Mouse (Mus musculus) neural tube, embryonic 15.5 days (tissue): Measurements from ENCODE around the gene Rptor. TPM values are rescaled to one million over a fixed set of nuclear protein-coding genes. Genes with fewer than 3 reads are reported as not detected.

Experiments
- ATAC-seq: fragments of 200-750 bp; cut with Nextera tagmentation; 2 replicates; pipeline ENCODE4 v1.8.0; 2017; ENCODE audit warnings: mild to moderate bottlenecking, moderate TSS enrichment, moderate library complexity; ENCODE audit not compliant: low FRiP score
- H3K27ac ChIP-seq: fragments of 300-500 bp; sonication (generic); replicated peaks from 2 replicates; pipeline ENCODE4 v1.5.1; 2015; ENCODE audit warnings: mild to moderate bottlenecking, inconsistent platforms
- H3K27me3 ChIP-seq: fragments of 300-500 bp; sonication (generic); replicated peaks from 2 replicates; pipeline ENCODE4 v1.6.1; 2015; ENCODE audit warnings: inconsistent platforms
- H3K36me3 ChIP-seq: fragments of 300-500 bp; sonication (generic); 2 replicates; pipeline ENCODE4 v1.6.1; 2015; ENCODE audit warnings: inconsistent platforms
- H3K4me1 ChIP-seq: fragments of 300-500 bp; sonication (generic); 2 replicates; pipeline ENCODE4 v1.6.1; 2015; ENCODE audit warnings: inconsistent platforms
- H3K4me2 ChIP-seq: fragments of 300-500 bp; sonication (generic); 2 replicates; pipeline ENCODE4 v1.6.1; 2015; ENCODE audit warnings: inconsistent platforms, mild to moderate bottlenecking, moderate library complexity
- H3K4me3 ChIP-seq: fragments of 300-500 bp; sonication (generic); replicated peaks from 2 replicates; pipeline ENCODE4 v1.5.1; 2015; ENCODE audit warnings: mild to moderate bottlenecking, inconsistent platforms
- H3K9ac ChIP-seq: fragments of 300-500 bp; sonication (generic); replicated peaks from 2 replicates; pipeline ENCODE4 v1.6.1; 2015; ENCODE audit warnings: mild to moderate bottlenecking, inconsistent platforms
- H3K9me3 ChIP-seq: fragments of 300-500 bp; sonication (generic); replicated peaks from 2 replicates; pipeline ENCODE4 v1.6.1; 2016; ENCODE audit warnings: inconsistent platforms
- WGBS: fragments of 180-500 bp; shearing (Covaris S2); methylation state at CpG from one replicate; pipeline ENCODE4 v1.1.7; 2015; ENCODE audit warnings: mixed read lengths; 5-methylcytosine and 5-hydroxymethylcytosine counted together
- polyA plus RNA-seq: library from polyadenylated mRNA; unstranded; fragments of >200 nt; fragmentation: Nextera tagmentation; extraction: Ambion mirVana; gene quantifications from 2 replicates; pipeline ENCODE4 v1.2.1, GENCODE M21; 2015

Gene Rptor
- polyA plus RNA-seq, 1 experiment from 2014 or later: 11.7 TPM

DNA sequence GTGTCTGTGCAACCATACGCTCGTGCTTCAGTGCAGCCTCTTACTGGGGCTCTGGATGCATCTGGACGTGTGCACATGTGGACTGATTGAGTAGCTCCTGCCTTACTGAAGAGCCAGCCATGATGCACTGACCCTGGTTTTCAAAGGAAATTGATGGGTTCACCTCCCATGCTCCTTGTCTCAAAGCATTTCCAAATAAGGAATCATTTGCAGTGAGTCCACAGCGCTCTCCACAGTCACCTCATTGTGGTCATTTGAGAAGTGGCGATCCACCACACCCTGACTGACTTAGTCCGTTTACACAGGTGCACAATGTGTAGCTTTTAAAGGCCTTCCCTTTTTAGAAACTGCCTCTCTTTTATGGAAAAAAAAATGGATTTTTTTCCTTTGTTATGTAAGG is 190.7 kb downstream of the Rptor start:
- Histone ChIP-seq H3K27ac (no peak overlapping the region), H3K9me3 (no peaks in the 10 kb centered on the region), H3K4me2 (no peak overlapping the region), H3K27me3 (no peaks in the 10 kb centered on the region), H3K4me3 (no peak overlapping the region), H3K36me3 (no peaks in the 10 kb centered on the region), H3K4me1 (peaks cover 50% of the 10 kb centered on the region), H3K9ac (no peak overlapping the region)
- 49% methylated on average over 6 of the region's 6 CpGs for WGBS
- no peak for ATAC-seq

DNA sequence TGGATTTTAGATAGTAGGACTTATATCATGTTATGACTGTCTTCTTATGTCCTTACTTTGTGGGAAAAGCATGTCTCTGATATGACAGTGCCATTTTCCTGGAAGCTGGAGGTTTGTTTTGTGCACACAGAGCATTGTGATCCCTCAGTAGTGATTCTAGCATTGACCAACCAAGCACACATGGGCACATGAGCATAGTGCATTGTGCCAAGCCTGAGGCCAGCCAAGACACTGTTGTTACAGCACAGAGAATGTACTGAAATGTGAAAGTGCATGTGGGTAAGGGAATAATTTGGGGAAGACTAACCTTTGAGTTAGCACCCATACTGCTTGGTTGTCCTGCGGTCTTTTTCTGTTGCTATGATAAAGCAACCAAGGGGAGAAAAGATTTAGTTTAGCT is 191.3 kb downstream of the Rptor start:
- Histone ChIP-seq H3K27ac (0 out of 2 replicates have a peak overlapping the region, but pooled peaks have one; percentile 15), H3K27me3 (no peaks in the 10 kb centered on the region), H3K9ac (no peak overlapping the region), H3K4me2 (no peak overlapping the region), H3K36me3 (no peaks in the 10 kb centered on the region), H3K4me3 (no peak overlapping the region), H3K4me1 (peaks cover 47% of the 10 kb centered on the region), H3K9me3 (no peaks in the 10 kb centered on the region)
- no peak for ATAC-seq
- 86% methylated on average over 1 of the region's 1 CpGs for WGBS

GRCm38 (mm10) chr11:119794671-119795070 is 192.0 kb downstream of the Rptor start:
- Histone ChIP-seq H3K9ac (no peak overlapping the region), H3K4me2 (no peak overlapping the region), H3K27me3 (no peaks in the 10 kb centered on the region), H3K4me1 (peaks cover 45% of the 10 kb centered on the region), H3K4me3 (no peak overlapping the region), H3K36me3 (no peaks in the 10 kb centered on the region), H3K9me3 (no peaks in the 10 kb centered on the region), H3K27ac (no peak overlapping the region)
- no peak for ATAC-seq
- WGBS: 39% methylated on average over 6 of the region's 6 CpGs

- ATAC-seq: no peak
- Histone ChIP-seq H3K4me2 (no peak overlapping the region), H3K9ac (no peak overlapping the region), H3K27me3 (no peaks in the 10 kb centered on the region), H3K36me3 (no peaks in the 10 kb centered on the region), H3K9me3 (no peaks in the 10 kb centered on the region), H3K4me1 (peaks cover 34% of the 10 kb centered on the region), H3K27ac (no peak overlapping the region), H3K4me3 (no peak overlapping the region)
- WGBS: 51% methylated on average over 7 of the region's 7 CpGs
Measured at GRCm38 (mm10) chr11:119796406-119796805, 193.7 kb downstream of the Rptor start.

- no peak overlapping the region for H3K27ac ChIP-seq
- peaks cover 34% of the 10 kb centered on the region for H3K4me1 ChIP-seq
- H3K4me2 ChIP-seq: no peak overlapping the region
- no peak for ATAC-seq
- WGBS: 89% methylated on average over 7 of the region's 7 CpGs
- H3K4me3 ChIP-seq: no peak overlapping the region
- H3K27me3 ChIP-seq: no peaks in the 10 kb centered on the region
- no peaks in the 10 kb centered on the region for H3K9me3 ChIP-seq
- H3K36me3 ChIP-seq: no peaks in the 10 kb centered on the region
- H3K9ac ChIP-seq: no peak overlapping the region
Measured at GRCm38 (mm10) chr11:119796846-119797245, 194.1 kb downstream of the Rptor start.

- 38% methylated on average over 2 of the region's 2 CpGs for WGBS
- no peak for ATAC-seq
- H3K4me2 ChIP-seq: no peak overlapping the region
- no peaks in the 10 kb centered on the region for H3K9me3 ChIP-seq
- H3K4me1 ChIP-seq: peaks cover 30% of the 10 kb centered on the region
- no peak overlapping the region for H3K9ac ChIP-seq
- H3K27me3 ChIP-seq: no peaks in the 10 kb centered on the region
- peaks cover 4% of the 10 kb centered on the region; the same call in 1 of the 2 replicates for H3K36me3 ChIP-seq
- H3K27ac ChIP-seq: no peak overlapping the region
- H3K4me3 ChIP-seq: no peak overlapping the region
Measured at GRCm38 (mm10) chr11:119799536-119799935, 196.8 kb downstream of the Rptor start.

- no peak for ATAC-seq
- Histone ChIP-seq H3K27me3 (no peaks in the 10 kb centered on the region), H3K9ac (no peak overlapping the region), H3K9me3 (no peaks in the 10 kb centered on the region), H3K27ac (no peak overlapping the region), H3K4me1 (peaks cover 22% of the 10 kb centered on the region), H3K36me3 (peaks cover 4% of the 10 kb centered on the region; the same call in 1 of the 2 replicates), H3K4me3 (no peak overlapping the region), H3K4me2 (no peak overlapping the region)
- 68% methylated on average over 1 of the region's 1 CpGs for WGBS
Measured at GRCm38 (mm10) chr11:119801855-119802254, 199.2 kb downstream of the Rptor start.

- 44% methylated on average over 7 of the region's 7 CpGs for WGBS
Measured at GRCm38 (mm10) chr11:119802947-119803346, 200.2 kb downstream of the Rptor start.

DNA sequence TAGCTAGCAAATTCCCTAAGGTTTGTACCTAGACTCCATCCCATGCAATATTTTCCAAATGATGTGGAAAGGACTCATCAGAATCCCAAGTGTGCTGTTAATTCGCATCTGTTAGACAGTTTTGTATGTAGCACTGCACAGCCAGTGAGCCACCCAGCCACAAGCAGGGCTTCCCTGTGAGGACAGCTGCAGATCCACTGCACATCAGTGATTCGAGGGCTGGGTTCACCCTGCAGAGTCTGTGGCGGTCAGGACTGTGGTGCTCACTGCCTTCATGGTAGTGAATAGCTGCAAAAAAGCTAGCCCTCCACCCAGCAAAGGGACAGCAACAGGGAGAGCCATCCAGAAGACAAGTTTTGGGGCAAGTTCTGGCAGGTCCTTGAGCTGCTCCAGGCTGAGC is 201.7 kb downstream of the Rptor start:
- H3K27me3 ChIP-seq: no peaks in the 10 kb centered on the region
- 0 out of 2 replicates have a peak overlapping the region, but pooled peaks have one; percentile 9 for H3K27ac ChIP-seq
- peaks cover 4% of the 10 kb centered on the region; the same call in 1 of the 2 replicates for H3K36me3 ChIP-seq
- peaks cover 35% of the 10 kb centered on the region for H3K4me1 ChIP-seq
- WGBS: 75% methylated on average over 3 of the region's 3 CpGs
- no peak overlapping the region for H3K4me3 ChIP-seq
- no peak for ATAC-seq
- H3K4me2 ChIP-seq: no peak overlapping the region
- H3K9ac ChIP-seq: no peak overlapping the region
- no peaks in the 10 kb centered on the region for H3K9me3 ChIP-seq

More at GRCm38 (mm10) chr11:119802947-119803346, 200.2 kb downstream of the Rptor start:
- H3K4me3 ChIP-seq: no peak overlapping the region
- no peak overlapping the region for H3K9ac ChIP-seq
- H3K27me3 ChIP-seq: no peaks in the 10 kb centered on the region
- H3K4me1 ChIP-seq: peaks cover 31% of the 10 kb centered on the region
- no peak overlapping the region for H3K27ac ChIP-seq
- no peaks in the 10 kb centered on the region for H3K9me3 ChIP-seq
- no peak for ATAC-seq
- H3K4me2 ChIP-seq: no peak overlapping the region
- H3K36me3 ChIP-seq: peaks cover 4% of the 10 kb centered on the region; the same call in 1 of the 2 replicates

DNA sequence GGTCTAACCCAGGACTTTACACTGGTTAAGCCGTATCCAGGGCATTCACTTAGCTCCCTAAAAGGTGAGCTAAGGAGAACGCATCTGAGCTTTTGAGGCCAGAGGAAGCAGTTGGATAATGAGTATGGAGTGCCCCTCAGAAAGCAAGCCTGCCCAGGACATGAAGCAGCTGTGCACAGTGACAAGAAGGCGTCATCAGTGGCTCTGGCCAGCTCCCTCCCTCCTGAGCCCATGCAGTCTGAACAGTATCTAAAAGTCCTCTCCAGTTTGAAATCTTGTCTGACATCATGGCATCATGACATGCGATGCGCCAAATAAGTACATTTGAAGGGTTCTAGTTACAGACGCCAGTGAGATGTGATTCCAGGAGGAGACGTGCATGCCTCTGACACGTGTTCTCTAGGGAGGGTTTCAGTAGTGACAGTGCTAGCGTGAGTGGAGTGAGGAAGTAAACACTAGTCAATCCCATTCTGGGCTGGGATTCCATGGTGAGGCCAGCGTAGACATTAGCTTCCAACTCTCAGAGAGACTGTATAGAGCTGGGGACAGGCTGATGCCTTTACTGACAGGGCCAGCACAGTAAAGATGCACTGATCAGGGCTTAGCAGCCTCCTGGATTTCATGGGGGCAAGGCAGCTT is 202.5 kb downstream of the Rptor start:
- H3K4me3 ChIP-seq: no peak overlapping the region
- H3K36me3 ChIP-seq: peaks cover 4% of the 10 kb centered on the region; the same call in 1 of the 2 replicates
- peaks cover 38% of the 10 kb centered on the region for H3K4me1 ChIP-seq
- no peaks in the 10 kb centered on the region for H3K9me3 ChIP-seq
- no peak for ATAC-seq
- 89% methylated on average over 10 of the region's 10 CpGs for WGBS
- no peak overlapping the region for H3K9ac ChIP-seq
- H3K27ac ChIP-seq: no peak overlapping the region
- H3K4me2 ChIP-seq: no peak overlapping the region
- H3K27me3 ChIP-seq: no peaks in the 10 kb centered on the region

DNA sequence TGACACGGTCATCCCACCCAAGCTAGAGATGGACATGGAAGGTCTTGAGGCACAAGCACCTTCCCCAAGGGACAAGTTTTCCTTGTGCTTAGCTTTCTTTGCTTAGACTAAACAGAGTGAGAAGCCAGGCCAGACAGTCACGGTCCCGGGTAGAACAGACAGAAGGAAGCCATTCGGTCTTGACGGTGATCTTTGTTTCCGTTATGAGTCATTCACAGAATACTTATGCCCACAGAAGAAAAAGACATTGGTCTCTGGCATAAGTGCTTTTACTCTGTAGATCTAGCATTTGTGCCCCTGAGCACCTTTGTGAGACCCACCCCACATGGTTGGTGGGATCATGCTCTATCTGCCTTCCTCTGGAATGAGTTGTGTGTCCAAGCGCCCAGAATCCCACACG is 203.8 kb downstream of the Rptor start:
- Histone ChIP-seq H3K27ac (no peak overlapping the region), H3K4me1 (peaks cover 49% of the 10 kb centered on the region), H3K4me3 (no peak overlapping the region), H3K9me3 (no peaks in the 10 kb centered on the region), H3K9ac (no peak overlapping the region), H3K36me3 (peaks cover 4% of the 10 kb centered on the region; the same call in 1 of the 2 replicates), H3K4me2 (no peak overlapping the region), H3K27me3 (no peaks in the 10 kb centered on the region)
- 93% methylated on average over 8 of the region's 8 CpGs for WGBS
- no peak for ATAC-seq

- H3K9ac ChIP-seq: no peak overlapping the region
- 53% methylated on average over 7 of the region's 7 CpGs for WGBS
Measured at GRCm38 (mm10) chr11:119807431-119808031, 204.8 kb downstream of the Rptor start.

More at GRCm38 (mm10) chr11:119807431-119808031, 204.8 kb downstream of the Rptor start:
- ATAC-seq: 0 out of 2 replicates have a peak, but pooled peaks have one; percentile 22
- Histone ChIP-seq H3K27me3 (no peaks in the 10 kb centered on the region), H3K9me3 (no peaks in the 10 kb centered on the region), H3K36me3 (peaks cover 5% of the 10 kb centered on the region; the same call in 1 of the 2 replicates), H3K27ac (peak overlapping the region; percentile 59), H3K4me3 (no peak overlapping the region), H3K4me1 (peaks cover 49% of the 10 kb centered on the region), H3K4me2 (no peak overlapping the region)
